10 mouse cellular contexts compared by ENCODE assay signal in the genomic region with DNA sequence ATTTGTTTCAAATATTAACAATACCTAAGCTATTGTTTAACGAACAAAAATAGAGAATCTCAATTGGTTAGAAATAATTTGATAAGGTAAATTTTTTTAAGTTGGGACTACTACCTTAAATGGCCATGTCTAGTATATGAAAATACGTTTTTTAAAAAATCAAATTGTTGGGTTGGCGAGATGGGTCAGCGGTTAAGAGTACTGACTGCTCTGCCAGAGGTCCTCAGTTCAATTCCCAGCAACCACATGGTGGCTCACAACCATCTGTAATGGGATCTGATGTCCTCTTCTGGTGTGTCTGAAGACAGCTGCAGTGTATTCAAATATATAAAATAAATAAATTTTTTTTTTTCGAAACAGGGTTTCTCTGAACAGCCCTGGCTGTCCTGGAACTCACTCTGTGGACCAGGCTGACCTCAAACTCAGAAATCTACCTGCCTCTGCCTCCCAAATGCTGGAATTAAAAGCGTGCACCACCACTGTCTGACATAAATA. TPM values are rescaled to one million over a fixed set of nuclear protein-coding genes. Genes with fewer than 3 reads are reported as not detected.
"Had no signal": no experiment of that assay in that cellular context is flagged by ENCODE, and none has a peak within 500 bp of the region (broad histone marks: within the 10 kb centered on the region; RNA-seq: fewer than 3 reads in every experiment).

No protein-coding gene starts in this region.

RNA-seq across cellular contexts. Expression of a gene that starts 9.7 kb away (rescaled TPM):
- polyA plus RNA-seq: neural tube, embryonic 13.5 days; neural tube, embryonic 14.5 days; neural tube, embryonic 15.5 days; small intestine, adult 2 months; spleen, adult 2 months; stomach, embryonic 14.5 days; stomach, embryonic 16.5 days; stomach, postnatal 0 days; thymus, postnatal 0 days; urinary bladder, adult 2 months had no signal
